Mouse (Mus musculus): Measurements from ENCODE around the gene Vmn1r132.

Gene Vmn1r132

DNA sequence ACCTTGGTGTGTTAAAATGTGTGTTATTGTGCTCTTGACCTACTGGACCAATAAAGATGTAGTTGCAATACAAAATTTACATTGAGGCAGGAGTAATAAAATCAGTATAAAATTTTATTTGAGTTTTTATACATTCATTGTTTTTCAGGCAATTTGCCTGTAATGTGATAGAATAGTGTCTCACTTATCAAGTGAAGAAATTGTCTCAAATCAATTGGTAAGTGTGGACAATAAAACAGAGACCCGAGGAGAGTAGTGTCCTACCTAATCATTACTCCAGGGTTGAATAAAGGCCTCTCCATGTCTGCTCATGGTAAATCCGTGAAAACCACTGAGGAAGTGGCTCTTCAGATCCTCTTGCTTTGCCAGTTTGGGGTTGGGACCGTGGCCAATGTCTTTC lies at the start of gene Vmn1r132:
Vmn1r132 (plus strand) TSS at position 301 of the 400 bp plus-strand sequence.
- in situ Hi-C loops (cut with MboI, MseI), result loop anchor here (25.0 kb wide), 3 partner anchors 351 to 1551 kb away; partner anchors contain the start of genes Vmn1r124, Vmn1r125 and Vmn1r157
